Mouse (Mus musculus): ENCODE measurements around the gene Stub1. TPM values are rescaled to one million over a fixed set of nuclear protein-coding genes. Genes with fewer than 3 reads are reported as not detected.

Gene Stub1
- total and polyA plus RNA-seq, 3 experiments: 105 to 147 (median 129) TPM

DNA sequence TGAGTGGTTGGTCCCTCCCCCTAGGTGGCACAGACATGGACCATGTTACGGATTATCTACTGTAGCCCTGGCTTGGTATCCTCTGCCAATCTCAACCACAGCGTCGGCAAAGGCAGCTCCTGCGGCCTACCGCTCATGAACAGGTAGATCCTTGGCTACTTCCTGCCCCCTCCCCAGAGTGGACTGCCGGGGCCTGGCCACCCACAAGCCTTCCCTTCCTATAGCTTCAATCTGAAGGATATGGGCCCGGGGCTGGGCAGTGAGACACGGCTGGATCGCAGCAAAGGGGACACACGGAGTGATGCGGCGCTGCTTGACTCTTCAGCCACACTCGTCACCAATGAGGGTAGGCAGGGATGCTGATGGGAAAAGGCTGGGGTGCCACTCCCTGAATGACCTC, 6.2 kb downstream of the Stub1 start:
- no peak overlapping the region for H3K9ac ChIP-seq (ENCODE audit: low read depth, low read length)
- DNase-seq: no peak
- no peak overlapping the region for H3K4me3 ChIP-seq
- no peak overlapping the region for H3K27ac ChIP-seq
- H3K27me3 ChIP-seq (ENCODE audit: control insufficient read depth, insufficient read depth, low read length): no peaks in the 10 kb centered on the region
- 94% methylated on average over 13 of the region's 13 CpGs for WGBS
- TF ChIP-seq CTCF (IDR thresholded peaks at IDR 0.05) (no peak), EP300 (IDR thresholded peaks at IDR 0.05; ENCODE audit: insufficient read depth, low read depth, low read length) (no peak), POLR2A (IDR thresholded peaks at IDR 0.05; ENCODE audit: insufficient read depth, low read depth, low read length) (no peak)
- H3K4me1 ChIP-seq (ENCODE audit: control insufficient read depth, insufficient read depth, low read length): peaks cover 16% of the 10 kb centered on the region
- no peaks in the 10 kb centered on the region; the same call in 1 of the 2 replicates for H3K79me2 ChIP-seq (replicated peaks; ENCODE audit: control insufficient read depth, insufficient read depth, low read length)
- H3K36me3 ChIP-seq (ENCODE audit: control insufficient read depth, insufficient read depth, low read length): no peaks in the 10 kb centered on the region; the same call in 1 of the 2 replicates
- intact Hi-C loops (cut with DNase I): no loop called here

DNA sequence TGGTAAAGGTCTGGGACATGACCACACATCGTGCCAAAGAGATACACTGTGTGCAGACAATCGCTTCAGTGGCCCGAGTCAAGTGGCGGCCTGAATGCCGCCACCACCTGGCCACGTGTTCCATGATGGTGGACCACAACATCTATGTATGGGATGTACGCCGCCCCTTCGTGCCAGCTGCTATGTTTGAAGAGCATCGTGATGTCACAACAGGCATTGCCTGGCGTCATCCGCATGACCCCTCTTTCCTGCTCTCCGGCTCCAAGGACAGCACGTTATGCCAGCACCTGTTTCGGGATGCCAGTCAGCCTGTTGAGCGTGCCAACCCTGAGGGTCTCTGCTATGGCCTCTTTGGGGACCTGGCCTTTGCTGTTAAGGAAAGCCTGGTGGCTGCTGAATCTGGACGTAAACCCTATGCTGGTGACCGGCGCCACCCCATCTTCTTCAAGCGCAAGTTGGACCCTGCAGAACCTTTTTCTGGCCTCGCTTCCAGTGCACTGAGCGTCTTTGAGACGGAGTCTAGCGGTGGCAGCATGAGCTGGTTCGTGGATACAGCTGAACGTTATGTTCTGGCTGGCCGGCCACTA, 7.1 kb downstream of the Stub1 start:
- TF ChIP-seq CTCF (IDR thresholded peaks at IDR 0.05) (no peak), EP300 (IDR thresholded peaks at IDR 0.05; ENCODE audit: insufficient read depth, low read depth, low read length) (no peak), POLR2A (IDR thresholded peaks at IDR 0.05; ENCODE audit: insufficient read depth, low read depth, low read length) (no peak)
- WGBS: 93% methylated on average over 27 of the region's 27 CpGs
- Histone ChIP-seq H3K4me1 (ENCODE audit: control insufficient read depth, insufficient read depth, low read length) (peaks cover 8% of the 10 kb centered on the region), H3K4me3 (no peak overlapping the region), H3K36me3 (ENCODE audit: control insufficient read depth, insufficient read depth, low read length) (no peaks in the 10 kb centered on the region), H3K9ac (ENCODE audit: low read depth, low read length) (no peak overlapping the region), H3K79me2 (replicated peaks; ENCODE audit: control insufficient read depth, insufficient read depth, low read length) (no peaks in the 10 kb centered on the region; the same call in 1 of the 2 replicates), H3K27ac (no peak overlapping the region), H3K27me3 (ENCODE audit: control insufficient read depth, insufficient read depth, low read length) (no peaks in the 10 kb centered on the region)
- intact Hi-C loops (cut with DNase I): no loop called here
- DNase-seq: no peak

DNA sequence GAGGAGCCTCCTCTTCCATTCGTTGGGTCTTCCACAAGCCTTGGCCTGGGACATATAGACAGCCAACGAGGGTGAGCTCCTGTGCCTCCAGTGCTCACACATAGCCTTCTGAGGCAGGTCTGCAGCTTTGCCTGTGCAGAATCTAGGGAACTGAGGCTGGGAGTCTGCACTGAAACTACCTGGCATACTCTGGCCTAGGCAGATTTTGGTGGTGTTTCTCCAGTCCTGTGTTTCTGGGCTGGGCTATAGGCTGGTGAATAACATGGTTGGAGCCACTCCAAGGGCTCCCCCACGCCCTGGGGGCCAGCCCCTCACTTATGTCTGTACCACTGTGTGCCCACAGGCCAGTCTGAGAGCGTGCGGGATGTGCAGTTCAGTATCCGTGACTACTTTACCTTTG, 7.9 kb downstream of the Stub1 start:
- Histone ChIP-seq H3K27me3 (ENCODE audit: control insufficient read depth, insufficient read depth, low read length) (no peaks in the 10 kb centered on the region), H3K9ac (ENCODE audit: low read depth, low read length) (no peak overlapping the region), H3K4me3 (no peak overlapping the region), H3K79me2 (replicated peaks; ENCODE audit: control insufficient read depth, insufficient read depth, low read length) (no peaks in the 10 kb centered on the region), H3K27ac (no peak overlapping the region), H3K36me3 (ENCODE audit: control insufficient read depth, insufficient read depth, low read length) (no peaks in the 10 kb centered on the region), H3K4me1 (ENCODE audit: control insufficient read depth, insufficient read depth, low read length) (peaks cover 8% of the 10 kb centered on the region)
- WGBS: 87% methylated on average over 6 of the region's 6 CpGs
- TF ChIP-seq EP300 (IDR thresholded peaks at IDR 0.05; ENCODE audit: insufficient read depth, low read depth, low read length) (no peak), POLR2A (IDR thresholded peaks at IDR 0.05; ENCODE audit: insufficient read depth, low read depth, low read length) (no peak), CTCF (IDR thresholded peaks at IDR 0.05) (no peak)
- no peak for DNase-seq
- intact Hi-C loops (cut with DNase I): no loop called here

DNA sequence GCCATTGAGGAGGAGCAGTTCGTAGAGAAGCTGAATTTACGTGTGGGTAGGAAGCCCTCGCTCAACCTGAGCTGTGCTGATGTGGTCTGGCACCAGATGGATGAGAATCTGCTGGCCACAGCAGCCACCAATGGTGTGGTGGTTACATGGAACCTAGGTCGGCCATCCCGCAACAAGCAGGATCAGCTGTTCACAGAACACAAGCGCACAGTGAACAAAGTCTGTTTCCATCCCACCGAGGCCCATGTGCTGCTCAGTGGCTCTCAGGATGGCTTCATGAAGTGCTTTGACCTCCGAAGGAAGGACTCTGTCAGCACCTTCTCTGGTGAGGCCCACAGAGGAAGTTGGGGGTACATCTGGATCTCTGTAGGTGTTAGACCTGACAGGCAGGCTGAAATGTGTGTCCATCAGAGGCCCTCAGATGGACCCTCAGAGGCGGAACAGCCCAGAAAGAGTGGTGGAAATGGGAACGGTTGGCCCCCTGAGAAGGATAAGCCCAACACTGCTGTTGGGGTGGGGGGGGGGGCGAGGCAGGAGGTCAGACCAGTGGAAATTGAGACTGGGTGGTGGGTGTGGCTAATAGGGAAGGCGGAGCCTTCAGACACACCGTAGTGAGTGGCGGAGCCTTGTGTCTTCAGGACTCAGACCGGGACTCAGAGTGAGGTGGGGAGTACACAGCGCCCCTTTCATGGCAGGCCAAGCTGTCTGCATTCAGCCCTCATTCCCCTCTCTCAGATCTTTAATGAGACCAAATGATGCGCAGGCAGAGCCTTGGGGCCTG, 8.7 kb downstream of the Stub1 start:
- WGBS: 71% methylated on average over 17 of the region's 17 CpGs

DNA sequence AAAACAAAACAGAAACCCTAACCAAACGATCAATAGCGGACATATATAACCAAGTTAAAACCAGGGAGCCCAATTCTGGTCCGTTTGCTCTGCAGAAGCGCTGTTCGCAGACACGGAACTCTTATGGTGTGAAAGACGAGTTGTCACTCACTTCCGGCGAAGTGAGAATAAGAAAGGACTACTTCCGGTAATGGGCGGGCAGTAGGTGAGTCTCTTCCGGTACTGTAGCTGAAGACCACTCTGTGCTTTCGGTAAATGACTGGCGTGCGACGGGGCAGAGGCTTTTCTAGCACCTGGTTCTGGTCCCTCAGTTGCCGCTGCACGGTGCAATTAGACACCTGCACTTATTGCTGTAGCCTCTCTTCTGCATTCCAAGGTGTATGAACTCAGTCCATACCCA, 9.8 kb downstream of the Stub1 start, which contains the start of gene Wdr24:
TSS of gene Wdr24 (plus strand) at position 176 of the 400 bp plus-strand sequence.
- H3K9ac ChIP-seq (ENCODE audit: low read depth, low read length): peak within 1 kb of the TSS; percentile 82
- H3K27ac ChIP-seq: peak within 1 kb of the TSS; percentile 40
- peak within 1 kb of the TSS; percentile 56 for H3K4me3 ChIP-seq
- no peaks in the 10 kb centered on the region for H3K36me3 ChIP-seq (ENCODE audit: control insufficient read depth, insufficient read depth, low read length)
- H3K27me3 ChIP-seq (ENCODE audit: control insufficient read depth, insufficient read depth, low read length): peaks cover 10% of the 10 kb centered on the region
- peaks cover 8% of the 10 kb centered on the region for H3K4me1 ChIP-seq (ENCODE audit: control insufficient read depth, insufficient read depth, low read length)
- intact Hi-C loops (cut with DNase I): no loop called here
- H3K79me2 ChIP-seq (replicated peaks; ENCODE audit: control insufficient read depth, insufficient read depth, low read length): no peaks in the 10 kb centered on the region
- WGBS: under 1% methylated on average over 18 of the region's 18 CpGs
- peak; percentile 79 to 81 for DNase-seq
- TF ChIP-seq EP300 (IDR thresholded peaks at IDR 0.05; ENCODE audit: insufficient read depth, low read depth, low read length): 0 out of 2 replicates have a peak, but pooled peaks have one; percentile 38
- TF ChIP-seq POLR2A (IDR thresholded peaks at IDR 0.05; ENCODE audit: insufficient read depth, low read depth, low read length): peak; percentile 82
- no peak for TF ChIP-seq CTCF (IDR thresholded peaks at IDR 0.05)

More for the DNA sequence above, 8.7 kb downstream of the Stub1 start:
- peaks cover 8% of the 10 kb centered on the region for H3K4me1 ChIP-seq (ENCODE audit: control insufficient read depth, insufficient read depth, low read length)
- TF ChIP-seq EP300 (IDR thresholded peaks at IDR 0.05; ENCODE audit: insufficient read depth, low read depth, low read length) (no peak), CTCF (IDR thresholded peaks at IDR 0.05) (no peak), POLR2A (IDR thresholded peaks at IDR 0.05; ENCODE audit: insufficient read depth, low read depth, low read length) (no peak)
- peaks cover 5% of the 10 kb centered on the region for H3K27me3 ChIP-seq (ENCODE audit: control insufficient read depth, insufficient read depth, low read length)
- no peak for DNase-seq
- H3K9ac ChIP-seq (ENCODE audit: low read depth, low read length): no peak overlapping the region
- intact Hi-C loops (cut with DNase I): no loop called here
- H3K79me2 ChIP-seq (replicated peaks; ENCODE audit: control insufficient read depth, insufficient read depth, low read length): no peaks in the 10 kb centered on the region
- H3K27ac ChIP-seq: no peak overlapping the region
- no peak overlapping the region; the same call in 1 of the 2 replicates for H3K4me3 ChIP-seq
- H3K36me3 ChIP-seq (ENCODE audit: control insufficient read depth, insufficient read depth, low read length): no peaks in the 10 kb centered on the region

Data from heart, adult 2 months (tissue).